Mouse (Mus musculus): ENCODE measurements around the gene H3f3b. TPM values are rescaled to one million over a fixed set of nuclear protein-coding genes. Genes with fewer than 3 reads are reported as not detected.
"Not testable (repeated sequence)": the region's sequence is repeated elsewhere in the genome, so short reads cannot be mapped to it uniquely, and the experiment has no call there.

The H3f3b gene
- polyA plus RNA-seq, 1 experiment from 2014 or later = 2,054 TPM

GRCm38 (mm10) chr11:116024356-116024808 is 3.4 kb downstream of the H3f3b start:
- no peak overlapping the region for H3K4me2 ChIP-seq (replicated peaks)
- peak; percentile 95 for ATAC-seq (ENCODE audit: low FRiP score)
- peak overlapping the region; percentile 100 for H3K27ac ChIP-seq
- H3K4me1 ChIP-seq (replicated peaks; ENCODE audit: control insufficient read depth, insufficient read depth, low read length) = peaks cover 18% of the 10 kb centered on the region
- DNase-seq (ENCODE audit: low spot score) = peak; percentile 99
- peak overlapping the region; percentile 92 for H3K4me3 ChIP-seq (replicated peaks; ENCODE audit: low read length)
- H3K9ac ChIP-seq = peak overlapping the region; percentile 99
- under 1% methylated on average over 37 of the region's 37 CpGs for WGBS
- H3K9me3 ChIP-seq (ENCODE audit: control insufficient read depth, low read length) = no peaks in the 10 kb centered on the region
- H3K27me3 ChIP-seq (ENCODE audit: control insufficient read depth, insufficient read depth, low read length) = no peaks in the 10 kb centered on the region
- H3K36me3 ChIP-seq (replicated peaks; ENCODE audit: control insufficient read depth, insufficient read depth) = peaks cover 33% of the 10 kb centered on the region

DNA sequence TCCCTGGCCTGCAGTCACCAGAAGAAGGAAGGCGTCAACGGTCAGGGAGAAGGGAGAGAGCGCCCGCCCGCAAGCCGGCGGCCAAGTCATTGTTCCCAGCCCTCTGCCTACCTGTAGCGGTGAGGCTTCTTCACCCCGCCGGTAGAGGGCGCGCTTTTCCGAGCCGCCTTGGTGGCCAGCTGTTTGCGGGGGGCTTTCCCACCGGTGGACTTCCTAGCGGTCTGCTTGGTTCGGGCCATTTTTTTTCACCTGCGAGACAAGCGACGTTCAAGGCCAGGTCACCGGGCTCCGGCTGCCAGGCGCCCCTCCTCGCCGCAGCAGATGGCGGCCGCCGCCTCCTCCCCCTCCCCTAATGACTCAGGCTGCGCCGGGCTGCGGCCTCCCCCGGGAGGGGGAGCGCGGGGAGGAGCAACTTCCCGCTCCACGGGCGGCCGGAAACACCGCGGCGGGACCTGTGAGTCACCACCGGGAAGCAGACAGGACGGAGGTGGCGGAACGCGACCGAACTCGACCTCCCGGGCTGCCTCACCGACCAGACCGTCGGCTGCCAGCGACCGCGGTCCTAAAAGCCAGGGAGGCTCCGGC is 3.9 kb downstream of the H3f3b start:
- Histone ChIP-seq H3K4me3 (replicated peaks; ENCODE audit: low read length) (peak overlapping the region; percentile 92), H3K9me3 (ENCODE audit: control insufficient read depth, low read length) (no peaks in the 10 kb centered on the region), H3K4me2 (replicated peaks) (peak overlapping the region; percentile 90), H3K36me3 (replicated peaks; ENCODE audit: control insufficient read depth, insufficient read depth) (peaks cover 33% of the 10 kb centered on the region), H3K27me3 (ENCODE audit: control insufficient read depth, insufficient read depth, low read length) (no peaks in the 10 kb centered on the region), H3K4me1 (replicated peaks; ENCODE audit: control insufficient read depth, insufficient read depth, low read length) (peaks cover 16% of the 10 kb centered on the region), H3K9ac (peak overlapping the region; percentile 99), H3K27ac (peak overlapping the region; percentile 100)
- ATAC-seq (ENCODE audit: low FRiP score) = peak; percentile 63
- DNase-seq (ENCODE audit: low spot score) = peak; percentile 76
- WGBS = under 1% methylated on average over 55 of the region's 57 CpGs

DNA sequence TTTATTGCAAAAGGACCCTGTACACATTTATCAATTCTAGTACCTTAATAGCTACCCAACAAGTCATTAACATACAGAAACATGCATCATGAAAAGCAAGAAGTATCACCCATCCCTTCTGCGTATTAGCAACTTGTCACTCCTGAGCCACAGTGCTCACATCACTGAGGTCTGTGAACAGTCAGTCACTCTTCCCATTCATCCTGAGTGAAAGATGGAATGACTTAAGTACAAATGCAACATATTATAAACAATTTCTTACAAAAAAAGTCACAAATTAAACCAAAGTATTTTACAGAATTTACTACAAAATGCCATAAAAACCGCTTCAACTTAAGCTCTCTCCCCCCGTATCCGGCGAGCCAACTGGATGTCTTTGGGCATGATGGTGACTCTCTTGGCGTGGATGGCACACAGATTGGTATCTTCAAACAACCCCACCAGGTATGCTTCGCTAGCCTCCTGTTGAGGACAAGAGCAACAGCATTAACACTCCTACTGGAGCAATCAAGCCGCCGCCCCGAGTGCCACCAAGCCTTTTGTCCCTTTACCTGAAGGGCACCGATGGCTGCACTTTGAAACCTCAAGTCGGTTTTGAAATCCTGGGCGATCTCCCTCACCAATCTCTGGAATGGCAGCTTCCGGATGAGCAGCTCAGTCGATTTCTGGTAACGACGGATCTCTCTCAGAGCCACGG is 4.5 kb downstream of the H3f3b start:
- H3K9me3 ChIP-seq (ENCODE audit: control insufficient read depth, low read length); DNase-seq (ENCODE audit: low spot score); ATAC-seq (ENCODE audit: low FRiP score); H3K27me3 ChIP-seq (ENCODE audit: control insufficient read depth, insufficient read depth, low read length): not testable (repeated sequence)
- H3K4me3 ChIP-seq (replicated peaks; ENCODE audit: low read length) = peak overlapping the region; percentile 92
- H3K4me2 ChIP-seq (replicated peaks) = peak overlapping the region; percentile 90
- peak overlapping the region; percentile 100 for H3K27ac ChIP-seq
- H3K4me1 ChIP-seq (replicated peaks; ENCODE audit: control insufficient read depth, insufficient read depth, low read length) = peaks cover 16% of the 10 kb centered on the region
- 7% methylated on average over 18 of the region's 18 CpGs for WGBS
- H3K36me3 ChIP-seq (replicated peaks; ENCODE audit: control insufficient read depth, insufficient read depth) = peaks cover 33% of the 10 kb centered on the region
- H3K9ac ChIP-seq = peak overlapping the region; percentile 99

DNA sequence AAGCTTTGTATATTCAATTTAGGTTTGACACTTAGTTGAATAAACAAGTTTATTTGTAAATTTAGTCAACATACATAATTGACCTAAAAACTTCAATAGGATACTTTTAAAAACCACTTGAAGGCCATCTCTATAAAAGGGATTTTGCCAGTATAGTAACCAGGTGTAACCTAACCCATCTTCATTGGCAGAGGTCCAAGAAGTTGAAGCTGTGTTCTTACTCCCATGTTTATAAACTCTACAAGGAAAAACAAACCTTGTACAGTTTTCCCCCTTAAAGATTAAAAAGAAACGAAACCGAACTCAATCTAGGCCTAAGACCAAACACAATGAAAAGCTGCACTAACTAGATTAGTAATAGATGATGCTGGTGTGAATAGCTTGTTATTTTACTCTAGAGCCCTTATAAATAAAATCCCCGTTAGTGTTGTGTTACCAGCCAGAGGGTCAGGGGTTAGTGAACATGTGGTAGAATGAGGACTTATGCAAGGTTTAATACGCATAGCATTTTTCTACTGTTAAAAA is 5.4 kb downstream of the H3f3b start:
- H3K4me3 ChIP-seq (replicated peaks; ENCODE audit: low read length) = peak overlapping the region; percentile 92
- H3K4me1 ChIP-seq (replicated peaks; ENCODE audit: control insufficient read depth, insufficient read depth, low read length) = peaks cover 16% of the 10 kb centered on the region
- H3K36me3 ChIP-seq (replicated peaks; ENCODE audit: control insufficient read depth, insufficient read depth) = peaks cover 33% of the 10 kb centered on the region
- 64% methylated on average over 4 of the region's 4 CpGs for WGBS
- H3K27me3 ChIP-seq (ENCODE audit: control insufficient read depth, insufficient read depth, low read length) = no peaks in the 10 kb centered on the region
- no peak for ATAC-seq (ENCODE audit: low FRiP score)
- H3K4me2 ChIP-seq (replicated peaks) = peak overlapping the region; percentile 90
- DNase-seq (ENCODE audit: low spot score) = no peak
- no peaks in the 10 kb centered on the region for H3K9me3 ChIP-seq (ENCODE audit: control insufficient read depth, low read length)
- H3K27ac ChIP-seq = no peak overlapping the region
- H3K9ac ChIP-seq = peak overlapping the region; percentile 30

DNA sequence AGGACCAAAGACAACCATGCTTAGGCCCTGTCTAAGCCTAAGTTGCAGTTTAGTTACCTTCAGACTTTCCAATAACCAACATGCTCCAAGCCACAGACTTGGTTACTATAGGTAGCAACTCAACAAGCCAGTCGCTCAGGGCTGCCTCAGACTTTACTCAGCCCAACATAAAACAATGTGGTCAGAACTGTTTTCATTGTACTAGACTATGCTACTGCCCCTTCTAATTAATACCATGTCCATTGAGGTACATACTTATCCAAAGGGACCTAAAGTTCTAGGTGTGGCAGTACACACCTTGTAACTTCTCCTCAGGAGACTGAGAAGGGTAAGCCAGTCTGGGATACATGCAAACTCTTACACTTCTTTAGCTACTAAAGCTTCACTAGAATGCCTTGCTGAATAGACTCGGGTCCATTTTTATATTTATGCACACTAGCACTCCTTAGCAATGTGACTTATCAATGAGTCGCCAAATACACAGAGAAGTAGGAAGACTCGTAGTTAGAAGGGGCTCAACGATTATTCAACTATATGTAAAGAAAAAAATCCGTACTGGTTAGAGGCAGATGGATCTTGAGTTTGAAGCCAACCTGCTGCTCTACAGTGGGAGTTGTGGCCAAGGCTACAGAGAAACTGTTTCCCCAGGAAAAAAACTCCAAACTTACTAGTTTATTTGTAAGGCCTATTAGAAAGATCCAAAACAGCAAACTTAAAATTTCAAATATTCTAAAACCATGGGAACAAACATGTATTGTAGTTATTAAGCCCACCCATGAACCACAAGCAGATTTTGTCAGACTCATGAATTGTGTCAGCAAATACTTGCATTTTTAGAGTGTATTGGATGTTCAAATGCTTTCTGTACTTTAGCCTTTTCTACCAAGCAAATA is 6.2 kb downstream of the H3f3b start:
- H3K9me3 ChIP-seq (ENCODE audit: control insufficient read depth, low read length) = no peaks in the 10 kb centered on the region
- 84% methylated on average over 6 of the region's 6 CpGs for WGBS
- ATAC-seq (ENCODE audit: low FRiP score) (no peak), DNase-seq (ENCODE audit: low spot score) (no peak)
- H3K4me3 ChIP-seq (replicated peaks; ENCODE audit: low read length) = peak overlapping the region; percentile 92
- H3K27ac ChIP-seq = no peak overlapping the region
- peaks cover 16% of the 10 kb centered on the region for H3K4me1 ChIP-seq (replicated peaks; ENCODE audit: control insufficient read depth, insufficient read depth, low read length)
- H3K36me3 ChIP-seq (replicated peaks; ENCODE audit: control insufficient read depth, insufficient read depth) = peaks cover 33% of the 10 kb centered on the region
- no peaks in the 10 kb centered on the region for H3K27me3 ChIP-seq (ENCODE audit: control insufficient read depth, insufficient read depth, low read length)
- H3K9ac ChIP-seq = peak overlapping the region; percentile 35; the same call in 1 of the 2 replicates
- peak overlapping the region; percentile 90 for H3K4me2 ChIP-seq (replicated peaks)

GRCm38 (mm10) chr11:116020519-116020922 is 7.2 kb downstream of the H3f3b start:
- Histone ChIP-seq H3K4me2 (replicated peaks) (no peak overlapping the region), H3K4me3 (replicated peaks; ENCODE audit: low read length) (no peak overlapping the region), H3K9me3 (ENCODE audit: control insufficient read depth, low read length) (no peaks in the 10 kb centered on the region), H3K27ac (0 out of 2 replicates have a peak overlapping the region, but pooled peaks have one; percentile 7), H3K4me1 (replicated peaks; ENCODE audit: control insufficient read depth, insufficient read depth, low read length) (peaks cover 16% of the 10 kb centered on the region), H3K36me3 (replicated peaks; ENCODE audit: control insufficient read depth, insufficient read depth) (peaks cover 33% of the 10 kb centered on the region), H3K27me3 (ENCODE audit: control insufficient read depth, insufficient read depth, low read length) (no peaks in the 10 kb centered on the region), H3K9ac (no peak overlapping the region)
- WGBS = 40% methylated on average over 1 of the region's 1 CpGs
- ATAC-seq (ENCODE audit: low FRiP score) (no peak), DNase-seq (ENCODE audit: low spot score) (no peak)

DNA sequence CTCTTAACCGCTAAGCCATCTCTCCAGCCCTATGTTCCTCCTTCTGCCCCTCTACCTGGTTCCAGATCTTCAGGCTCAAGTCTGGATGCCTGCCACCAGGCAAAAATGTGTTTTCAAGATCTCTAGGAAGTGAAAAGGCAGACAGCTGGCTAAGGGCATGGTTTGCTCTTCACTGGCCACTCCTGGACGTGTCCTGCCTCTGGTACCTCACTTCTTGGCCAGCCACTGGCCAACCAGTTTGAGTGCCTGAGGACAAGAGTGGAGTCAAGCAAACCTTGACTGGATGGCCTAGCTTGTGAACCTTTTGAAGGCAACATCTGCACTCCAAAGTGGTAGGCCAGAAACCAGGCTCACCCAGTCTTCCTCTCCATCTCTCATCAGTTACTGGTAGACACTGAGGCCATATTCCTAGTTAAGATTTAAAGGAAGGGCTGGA is 7.8 kb downstream of the H3f3b start:
- 0 out of 2 replicates have a peak overlapping the region, but pooled peaks have one; percentile 7 for H3K27ac ChIP-seq
- DNase-seq (ENCODE audit: low spot score) = no peak
- no peak overlapping the region for H3K4me2 ChIP-seq (replicated peaks)
- peaks cover 33% of the 10 kb centered on the region for H3K36me3 ChIP-seq (replicated peaks; ENCODE audit: control insufficient read depth, insufficient read depth)
- H3K4me3 ChIP-seq (replicated peaks; ENCODE audit: low read length) = no peak overlapping the region
- no peaks in the 10 kb centered on the region for H3K9me3 ChIP-seq (ENCODE audit: control insufficient read depth, low read length)
- 88% methylated on average over 2 of the region's 2 CpGs for WGBS
- H3K4me1 ChIP-seq (replicated peaks; ENCODE audit: control insufficient read depth, insufficient read depth, low read length) = peaks cover 16% of the 10 kb centered on the region
- no peak for ATAC-seq (ENCODE audit: low FRiP score)
- H3K9ac ChIP-seq = no peak overlapping the region
- no peaks in the 10 kb centered on the region for H3K27me3 ChIP-seq (ENCODE audit: control insufficient read depth, insufficient read depth, low read length)

DNA sequence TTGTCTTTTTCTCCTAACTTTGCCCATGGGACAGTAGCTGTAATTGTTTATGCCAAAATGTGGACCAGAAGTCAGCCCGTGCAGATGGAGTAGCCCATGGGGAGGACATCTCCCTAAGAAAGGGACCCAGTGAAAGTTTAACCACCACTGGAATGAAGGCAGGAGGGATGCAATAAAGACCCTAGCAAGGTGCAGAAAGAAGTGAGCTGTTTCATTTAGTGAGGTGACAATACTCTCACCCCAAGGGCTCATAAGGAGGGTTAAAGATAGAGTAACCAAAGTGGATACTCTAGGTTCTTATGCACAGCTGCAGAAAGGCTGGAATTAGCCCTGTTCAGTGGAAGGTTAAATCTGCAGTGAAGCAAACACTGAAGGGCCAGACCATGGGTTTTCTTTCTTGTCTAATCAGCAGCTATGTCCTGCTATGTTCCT is 8.4 kb downstream of the H3f3b start:
- H3K9me3 ChIP-seq (ENCODE audit: control insufficient read depth, low read length) = no peaks in the 10 kb centered on the region
- 41% methylated on average over 1 of the region's 1 CpGs for WGBS
- no peak overlapping the region for H3K4me2 ChIP-seq (replicated peaks)
- H3K36me3 ChIP-seq (replicated peaks; ENCODE audit: control insufficient read depth, insufficient read depth) = peaks cover 33% of the 10 kb centered on the region
- H3K4me3 ChIP-seq (replicated peaks; ENCODE audit: low read length) = no peak overlapping the region
- H3K4me1 ChIP-seq (replicated peaks; ENCODE audit: control insufficient read depth, insufficient read depth, low read length) = peaks cover 16% of the 10 kb centered on the region
- H3K27ac ChIP-seq = no peak overlapping the region
- H3K9ac ChIP-seq = no peak overlapping the region
- H3K27me3 ChIP-seq (ENCODE audit: control insufficient read depth, insufficient read depth, low read length) = no peaks in the 10 kb centered on the region
- ATAC-seq (ENCODE audit: low FRiP score) = no peak
- no peak for DNase-seq (ENCODE audit: low spot score)

Measured in hindbrain, embryonic 14.5 days (tissue).